Mouse (Mus musculus): ENCODE results near the gene Rgs7.

- TF ChIP-seq CTCF (IDR thresholded peaks at IDR 0.05 in 2 of 3, conservative IDR thresholded peaks at IDR 0.05 in 1 of 3; ENCODE audit: control insufficient read depth in 1 of 3, insufficient read depth in 1 of 3, low read depth in 2 of 3, low read length in 3 of 3, poor library complexity in 1 of 3, severe bottlenecking in 1 of 3) (no peak), GATA1 (IDR thresholded peaks at IDR 0.05; ENCODE audit: low read depth, low read length) (no peak), TCF12 (IDR thresholded peaks at IDR 0.05; ENCODE audit: low read depth, low read length) (no peak), TBP (IDR thresholded peaks at IDR 0.05; ENCODE audit: low read depth, low read length) (no peak), POLR2A (IDR thresholded peaks at IDR 0.05; ENCODE audit: control insufficient read depth in 1 of 2, insufficient read depth in 1 of 2, low read depth in 1 of 2, low read length in 2 of 2, poor library complexity in 1 of 2) (no peak), EP300 (IDR thresholded peaks at IDR 0.05; ENCODE audit: low read depth in 1 of 2, low read length in 2 of 2) (no peak), E2F4 (IDR thresholded peaks at IDR 0.05; ENCODE audit: borderline replicate concordance, low read depth, low read length) (no peak), USF2 (IDR thresholded peaks at IDR 0.05; ENCODE audit: borderline replicate concordance in 1 of 2, insufficient read depth in 1 of 2, low read depth in 1 of 2, low read length in 2 of 2) (no peak), UBTF (IDR thresholded peaks at IDR 0.05; ENCODE audit: borderline replicate concordance, insufficient read depth, low read depth, low read length) (no peak), NELFE (IDR thresholded peaks at IDR 0.05; ENCODE audit: low read depth, low read length) (no peak), ZMIZ1 (IDR thresholded peaks at IDR 0.05; ENCODE audit: low read depth, low read length) (no peak), MAX (IDR thresholded peaks at IDR 0.05; ENCODE audit: low read length) (no peak)
Measured at GRCm38 (mm10) chr1:175317264-175317663, 175.0 kb downstream of the Rgs7 start.

Data from MEL (cell line).